Mouse (Mus musculus): Measurements from ENCODE around the gene Cracr2b. TPM values are rescaled to one million over a fixed set of nuclear protein-coding genes. Genes with fewer than 3 reads are reported as not detected.

The Cracr2b gene
- polyA plus RNA-seq, 1 experiment from 2014 or later, result 26.9 TPM

DNA sequence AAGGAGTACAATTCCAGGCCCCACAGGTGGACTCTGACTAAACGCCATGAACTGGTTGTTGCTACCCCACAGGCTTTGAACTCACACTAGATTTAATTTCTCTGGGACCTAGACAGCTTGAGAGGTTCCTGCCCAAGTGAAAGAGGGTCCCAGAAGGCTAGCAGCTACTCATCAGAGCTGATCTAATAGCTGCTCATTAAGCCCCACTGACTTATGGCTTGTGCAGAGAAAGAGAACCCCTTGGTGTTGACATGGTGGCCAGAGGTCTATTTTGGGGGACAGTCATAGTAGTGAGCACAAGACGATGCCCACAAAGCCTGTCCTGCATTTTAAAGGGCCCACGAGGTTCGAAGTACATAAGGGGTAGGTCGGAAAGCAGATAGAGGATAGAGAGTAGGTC, 13.3 kb downstream of the Cracr2b start:
- Histone ChIP-seq H3K4me3 (replicated peaks) (peak overlapping the region; percentile 76), H3K4me1 (peaks cover 56% of the 10 kb centered on the region), H3K9ac (peak overlapping the region; percentile 71), H3K27me3 (no peaks in the 10 kb centered on the region), H3K4me2 (replicated peaks) (peak overlapping the region; percentile 90), H3K27ac (replicated peaks) (no peak overlapping the region), H3K9me3 (replicated peaks) (no peaks in the 10 kb centered on the region), H3K36me3 (peaks cover 33% of the 10 kb centered on the region)
- WGBS, result 6% methylated on average over 5 of the region's 5 CpGs
- ATAC-seq (ENCODE audit: insufficient number of reproducible peaks, low FRiP score, low TSS enrichment, low read depth), result no peak

DNA sequence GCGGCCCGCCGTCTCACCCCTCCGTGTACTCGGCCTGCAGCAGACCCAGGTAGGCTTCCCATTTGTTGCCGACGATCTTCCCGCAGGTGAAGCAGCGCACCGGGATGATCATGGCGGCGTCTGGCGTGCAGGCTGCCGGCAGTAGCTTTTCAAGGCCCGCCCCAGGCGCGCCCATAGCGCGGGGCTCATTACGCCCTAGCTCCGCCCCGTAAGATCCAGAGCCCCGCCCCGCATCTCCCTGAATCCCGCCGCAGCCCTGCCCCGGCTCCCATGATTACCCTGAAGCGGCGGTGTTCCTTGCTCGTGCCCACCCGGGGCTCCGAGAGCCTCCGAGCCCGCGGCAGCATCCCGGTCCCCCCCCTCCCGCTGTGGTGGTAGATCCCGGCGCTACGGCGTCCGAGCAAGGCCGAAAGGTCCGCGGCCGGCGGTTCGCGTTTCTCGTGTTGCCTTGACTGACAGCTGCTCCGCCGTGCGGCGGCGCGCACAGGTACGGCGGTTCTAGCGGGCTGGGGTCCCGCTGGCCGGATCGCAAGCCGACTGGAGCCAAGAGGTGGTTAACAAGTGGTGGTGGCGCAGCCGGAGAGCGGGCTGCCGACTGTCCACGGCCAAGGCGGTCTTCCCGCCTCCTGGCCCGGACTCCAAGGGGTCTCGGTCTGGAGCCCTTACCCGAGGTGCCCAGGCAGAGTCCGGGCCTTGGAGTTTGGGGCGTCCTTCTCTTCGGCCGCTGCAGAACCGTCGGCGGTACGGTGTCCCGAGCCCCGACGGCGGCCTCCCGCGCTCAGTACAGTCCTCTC, 14.3 kb downstream of the Cracr2b start, which contains the start of the genes Polr2l and Tspan4:
Gene Polr2l (minus strand): TSS at position 122 of the 794 bp plus-strand sequence.
Gene Tspan4 (plus strand): TSS at position 230 of the 794 bp plus-strand sequence.
- Histone ChIP-seq H3K9me3 (replicated peaks) (no peaks in the 10 kb centered on the region), H3K9ac (peak within 1 kb of the TSS; percentile 71), H3K4me1 (peaks cover 45% of the 10 kb centered on the region), H3K36me3 (peaks cover 25% of the 10 kb centered on the region), H3K4me2 (replicated peaks) (peak within 1 kb of the TSS; percentile 90), H3K27me3 (no peaks in the 10 kb centered on the region), H3K27ac (replicated peaks) (peak within 1 kb of the TSS; percentile 92), H3K4me3 (replicated peaks) (peak within 1 kb of the TSS; percentile 76)
- WGBS, result under 1% methylated on average over 82 of the region's 87 CpGs
- peak; percentile 61 for ATAC-seq (ENCODE audit: insufficient number of reproducible peaks, low FRiP score, low TSS enrichment, low read depth)

DNA sequence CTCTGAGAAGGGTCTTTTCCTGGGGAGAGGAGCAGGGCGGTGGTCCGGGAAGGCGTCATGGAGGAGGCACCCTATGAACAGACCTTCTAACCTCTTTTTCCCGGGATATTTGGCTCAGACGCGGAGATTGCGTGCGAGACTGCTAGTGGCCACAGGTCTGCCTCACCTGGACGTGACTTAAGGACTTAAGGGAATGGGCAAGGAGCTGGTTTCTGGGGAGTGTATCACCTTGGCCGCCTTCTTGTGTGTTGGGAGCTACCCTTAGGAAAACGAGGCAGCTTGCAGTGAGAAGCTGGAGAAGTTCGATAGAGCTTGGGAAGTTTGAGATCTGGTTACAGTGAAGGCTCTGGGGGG, 14.9 kb downstream of the Cracr2b start:
- H3K9me3 ChIP-seq (replicated peaks), result no peaks in the 10 kb centered on the region
- peak overlapping the region; percentile 71 for H3K9ac ChIP-seq
- H3K27me3 ChIP-seq, result peaks cover under 1% of the 10 kb centered on the region; the same call in 1 of the 2 replicates
- WGBS, result under 1% methylated on average over 12 of the region's 12 CpGs
- H3K4me3 ChIP-seq (replicated peaks), result peak overlapping the region; percentile 76
- H3K4me2 ChIP-seq (replicated peaks), result peak overlapping the region; percentile 90
- ATAC-seq (ENCODE audit: insufficient number of reproducible peaks, low FRiP score, low TSS enrichment, low read depth), result no peak
- peak overlapping the region; percentile 92 for H3K27ac ChIP-seq (replicated peaks)
- H3K4me1 ChIP-seq, result peaks cover 46% of the 10 kb centered on the region
- H3K36me3 ChIP-seq, result peaks cover 19% of the 10 kb centered on the region

DNA sequence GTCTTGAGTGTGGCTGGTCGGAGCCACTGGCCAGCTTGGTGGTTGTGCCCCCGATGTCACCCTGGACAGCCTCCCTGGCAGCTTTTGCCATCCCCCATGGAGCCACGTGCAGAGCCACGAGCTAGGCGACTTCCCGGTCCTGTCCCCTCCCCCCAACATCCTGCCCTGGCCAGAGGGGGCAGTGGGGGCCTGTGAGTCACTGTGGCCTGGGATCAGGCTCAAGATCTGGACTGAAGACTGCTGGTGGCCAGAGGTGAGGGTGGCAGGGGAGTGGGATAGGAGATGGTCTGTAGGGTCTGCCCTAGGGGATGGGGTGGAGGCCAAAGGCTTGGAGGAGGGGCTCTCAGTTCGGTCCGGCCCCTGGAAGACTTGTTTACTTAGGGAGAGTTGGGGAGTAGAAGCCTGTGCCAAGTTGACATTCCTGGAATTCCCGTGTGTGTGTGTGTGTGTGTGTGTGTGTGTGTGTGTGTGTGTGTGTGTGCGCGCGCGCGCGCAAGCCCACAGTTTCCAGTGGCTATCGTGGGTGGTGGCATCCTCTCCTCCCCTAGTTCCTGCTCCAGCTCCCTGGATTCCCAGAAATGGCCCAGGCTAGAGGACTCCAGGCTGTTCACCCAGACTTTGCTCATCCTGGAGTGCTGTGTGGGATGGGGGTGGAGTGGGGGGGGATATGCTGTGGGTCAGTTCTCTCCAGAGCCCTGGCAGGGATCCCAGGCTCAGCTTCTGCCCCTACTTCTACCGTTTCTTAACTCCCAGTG, 15.5 kb downstream of the Cracr2b start:
- H3K27me3 ChIP-seq, result peaks cover 6% of the 10 kb centered on the region; the same call in 1 of the 2 replicates
- peaks cover 52% of the 10 kb centered on the region for H3K4me1 ChIP-seq
- peaks cover 13% of the 10 kb centered on the region for H3K36me3 ChIP-seq
- H3K4me2 ChIP-seq (replicated peaks), result peak overlapping the region; percentile 90
- H3K9me3 ChIP-seq (replicated peaks), result no peaks in the 10 kb centered on the region
- H3K27ac ChIP-seq (replicated peaks), result peak overlapping the region; percentile 92
- peak; percentile 67 for ATAC-seq (ENCODE audit: insufficient number of reproducible peaks, low FRiP score, low TSS enrichment, low read depth)
- H3K9ac ChIP-seq, result peak overlapping the region; percentile 71
- WGBS, result 1% methylated on average over 17 of the region's 17 CpGs
- H3K4me3 ChIP-seq (replicated peaks), result peak overlapping the region; percentile 76

DNA sequence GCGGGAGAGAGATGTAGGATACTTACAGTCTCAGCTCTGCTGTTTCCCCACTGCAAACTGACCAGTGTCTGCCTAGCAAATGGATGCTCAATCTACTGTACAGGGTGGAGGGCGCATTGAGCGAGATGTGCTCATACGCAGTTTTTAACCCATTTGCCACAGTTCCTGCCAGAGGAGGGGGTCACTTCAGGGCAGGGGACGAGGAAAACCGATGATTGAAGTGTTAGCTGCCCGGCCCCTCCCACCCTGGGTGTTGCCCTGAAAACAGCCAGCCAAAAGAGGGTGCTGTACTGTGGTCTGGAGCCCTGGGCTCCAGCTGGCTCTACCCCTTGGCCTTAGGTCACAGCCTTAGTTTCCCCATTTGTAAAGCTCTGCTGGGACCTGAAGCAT, 16.1 kb downstream of the Cracr2b start:
- peak overlapping the region; percentile 90 for H3K4me2 ChIP-seq (replicated peaks)
- 6% methylated on average over 7 of the region's 7 CpGs for WGBS

DNA sequence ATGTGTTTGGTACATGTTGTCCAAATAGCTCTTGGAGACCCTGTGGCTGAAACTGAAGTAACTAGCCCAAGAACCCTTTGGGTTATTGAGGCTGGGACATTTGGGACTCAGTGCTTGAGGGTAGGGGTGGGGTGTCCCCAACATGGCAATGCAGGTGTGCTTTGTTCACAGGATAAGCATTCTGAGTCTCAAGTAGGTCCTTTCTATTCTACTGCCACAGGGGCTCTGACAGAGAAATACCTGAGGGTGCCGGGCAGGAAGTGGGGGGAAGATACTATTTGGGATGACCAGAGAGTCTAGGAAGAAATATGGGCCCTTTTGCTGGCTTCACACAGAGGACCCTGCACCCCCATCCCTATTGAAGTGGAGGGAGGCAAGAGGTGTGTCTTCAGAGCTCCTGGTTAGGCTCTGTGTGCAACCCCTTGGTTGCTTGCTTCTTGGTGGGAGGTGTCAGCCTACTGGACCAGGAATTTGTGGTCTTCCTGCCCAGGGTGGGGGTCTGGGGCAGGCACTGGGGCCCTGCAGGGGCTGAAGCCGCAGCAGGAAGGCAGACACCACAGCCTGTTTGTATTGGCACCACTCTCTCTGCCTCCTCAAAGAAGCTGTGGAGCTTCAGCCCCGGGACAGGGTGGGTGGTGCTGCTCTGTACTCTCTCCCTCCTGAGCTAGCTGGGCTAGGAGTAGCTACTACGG, 16.8 kb downstream of the Cracr2b start:
- Histone ChIP-seq H3K9ac (no peak overlapping the region), H3K4me2 (replicated peaks) (peak overlapping the region; percentile 90), H3K4me3 (replicated peaks) (no peak overlapping the region), H3K27me3 (peaks cover 20% of the 10 kb centered on the region), H3K9me3 (replicated peaks) (no peaks in the 10 kb centered on the region), H3K4me1 (peaks cover 66% of the 10 kb centered on the region), H3K36me3 (peaks cover 2% of the 10 kb centered on the region; the same call in 1 of the 2 replicates), H3K27ac (replicated peaks) (peak overlapping the region; percentile 92)
- 44% methylated on average over 4 of the region's 4 CpGs for WGBS
- no peak; the same call in 1 of the 2 replicates for ATAC-seq (ENCODE audit: insufficient number of reproducible peaks, low FRiP score, low TSS enrichment, low read depth)

More for the DNA sequence above, 16.1 kb downstream of the Cracr2b start:
- ATAC-seq (ENCODE audit: insufficient number of reproducible peaks, low FRiP score, low TSS enrichment, low read depth), result no peak
- Histone ChIP-seq H3K36me3 (peaks cover 9% of the 10 kb centered on the region), H3K9me3 (replicated peaks) (no peaks in the 10 kb centered on the region), H3K27ac (replicated peaks) (peak overlapping the region; percentile 92), H3K4me3 (replicated peaks) (peak overlapping the region; percentile 76), H3K27me3 (peaks cover 12% of the 10 kb centered on the region), H3K9ac (no peak overlapping the region), H3K4me1 (peaks cover 58% of the 10 kb centered on the region)

DNA sequence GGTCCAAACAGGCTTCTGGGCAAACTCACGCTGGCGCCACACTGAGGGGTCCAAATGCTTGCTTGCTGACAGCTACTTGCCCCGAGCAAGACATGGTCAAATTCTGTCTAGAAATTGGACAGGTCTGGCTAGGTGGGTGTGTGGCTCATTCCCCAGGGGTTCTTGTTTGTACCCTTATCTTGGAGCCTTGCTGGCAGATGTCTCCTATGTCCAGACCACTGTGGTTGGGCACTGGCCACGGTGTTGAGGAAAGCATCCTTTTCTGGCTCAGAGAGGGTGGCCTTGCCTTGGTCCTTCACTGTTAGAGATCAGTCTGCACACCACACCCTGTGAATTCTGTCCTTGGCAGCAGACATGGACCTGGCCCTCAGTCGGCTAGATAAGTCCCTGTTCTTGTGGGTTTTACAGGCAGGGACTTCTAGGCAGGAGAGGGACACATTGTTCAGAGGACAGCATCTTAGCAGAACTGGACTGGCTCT, 17.4 kb downstream of the Cracr2b start:
- Histone ChIP-seq H3K27me3 (peaks cover 24% of the 10 kb centered on the region), H3K9ac (no peak overlapping the region), H3K27ac (replicated peaks) (peak overlapping the region; percentile 92)

DNA sequence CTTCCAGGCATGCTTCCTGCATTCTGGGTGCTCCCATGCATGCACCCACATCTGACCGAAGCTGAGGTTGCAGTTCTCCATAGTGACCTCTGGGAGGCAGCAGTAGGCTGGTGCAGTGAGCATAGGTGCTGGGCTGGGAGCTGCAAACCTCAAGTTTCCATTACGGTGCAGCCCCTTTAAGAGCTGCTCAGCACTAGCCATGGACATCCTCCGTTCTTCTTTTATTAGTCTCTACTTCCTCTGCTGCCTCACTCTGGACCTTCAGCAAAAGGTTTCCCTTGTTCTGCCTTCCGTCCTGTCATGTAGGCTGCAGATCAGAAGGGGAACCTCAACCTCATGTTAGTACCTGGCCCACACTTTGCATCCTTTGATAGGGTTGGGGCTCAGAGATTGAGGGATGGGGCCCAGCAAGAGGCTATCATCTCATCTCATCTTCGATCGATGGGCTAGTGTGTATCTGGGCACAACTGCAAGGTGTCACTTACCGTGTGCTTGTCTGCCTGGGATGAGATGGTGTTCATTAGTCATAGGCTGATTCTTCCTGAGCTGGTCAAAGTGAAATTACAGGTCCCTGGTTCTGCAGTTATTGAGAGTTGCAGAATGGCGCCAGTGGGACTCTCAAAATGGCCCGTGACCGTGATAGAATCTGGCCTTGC, 20.1 kb downstream of the Cracr2b start:
- Histone ChIP-seq H3K27ac (replicated peaks) (no peak overlapping the region), H3K9me3 (replicated peaks) (no peaks in the 10 kb centered on the region), H3K4me1 (peaks cover 53% of the 10 kb centered on the region), H3K4me3 (replicated peaks) (peak overlapping the region; percentile 48), H3K27me3 (peaks cover 25% of the 10 kb centered on the region), H3K9ac (no peak overlapping the region), H3K4me2 (replicated peaks) (peak overlapping the region; percentile 91), H3K36me3 (no peaks in the 10 kb centered on the region)
- WGBS, result 9% methylated on average over 10 of the region's 10 CpGs
- peak; percentile 12; the same call in 1 of the 2 replicates for ATAC-seq (ENCODE audit: insufficient number of reproducible peaks, low FRiP score, low TSS enrichment, low read depth)

More for the DNA sequence above, 17.4 kb downstream of the Cracr2b start:
- ATAC-seq (ENCODE audit: insufficient number of reproducible peaks, low FRiP score, low TSS enrichment, low read depth), result no peak
- Histone ChIP-seq H3K4me2 (replicated peaks) (peak overlapping the region; percentile 90; the same call in 1 of the 2 replicates), H3K9me3 (replicated peaks) (no peaks in the 10 kb centered on the region), H3K4me3 (replicated peaks) (no peak overlapping the region), H3K36me3 (no peaks in the 10 kb centered on the region), H3K4me1 (peaks cover 71% of the 10 kb centered on the region)
- 68% methylated on average over 5 of the region's 5 CpGs for WGBS

DNA sequence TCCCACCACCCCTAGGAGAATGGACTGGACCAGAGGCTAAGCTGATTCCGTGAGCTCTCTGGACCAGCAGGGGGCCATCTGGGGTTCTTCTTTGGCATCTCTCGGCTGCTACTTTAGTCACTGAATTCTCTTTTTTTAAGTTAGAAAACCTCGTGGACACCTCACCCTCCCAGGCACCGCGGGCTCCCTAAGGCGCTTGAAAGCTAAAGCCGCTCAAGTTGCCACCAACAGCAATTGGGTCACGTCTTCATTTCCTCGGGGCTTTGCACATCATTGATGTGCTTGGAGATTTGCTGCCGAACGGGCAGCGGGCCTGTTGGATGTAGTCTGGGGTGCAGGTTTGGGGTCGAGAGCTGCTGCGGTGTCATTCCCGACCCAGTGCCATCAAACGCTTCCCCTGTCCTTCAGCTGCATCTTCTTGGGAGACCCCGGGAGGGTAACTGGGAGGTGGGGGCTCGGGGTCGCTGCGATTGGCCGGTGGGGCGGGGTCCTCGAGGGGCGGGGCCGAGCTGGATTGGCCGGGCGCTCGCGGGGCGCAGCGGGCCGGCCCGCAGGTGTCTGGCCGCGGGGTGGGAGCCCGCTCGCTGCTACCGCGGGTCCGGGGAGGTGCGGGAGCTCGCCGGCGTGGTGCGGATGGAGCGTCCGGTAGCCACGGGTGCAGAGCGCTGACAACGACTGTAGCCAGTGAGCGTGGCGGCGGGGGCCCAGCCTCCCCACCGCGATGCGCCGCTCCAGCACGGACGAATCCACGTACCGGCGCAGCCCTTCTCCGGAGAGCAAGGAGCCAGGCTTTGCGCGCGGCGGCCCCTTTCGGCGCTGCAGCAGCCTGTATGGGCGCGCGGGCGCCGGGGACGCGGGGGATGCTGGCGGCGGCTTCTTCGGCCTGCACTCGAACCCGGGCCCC, 20.9 kb downstream of the Cracr2b start:
- ATAC-seq (ENCODE audit: insufficient number of reproducible peaks, low FRiP score, low TSS enrichment, low read depth), result no peak
- under 1% methylated on average over 81 of the region's 81 CpGs for WGBS
- no peak overlapping the region for H3K27ac ChIP-seq (replicated peaks)

More for the DNA sequence above, 20.9 kb downstream of the Cracr2b start:
- H3K36me3 ChIP-seq, result no peaks in the 10 kb centered on the region
- H3K4me2 ChIP-seq (replicated peaks), result peak overlapping the region; percentile 91
- no peaks in the 10 kb centered on the region for H3K9me3 ChIP-seq (replicated peaks)
- H3K9ac ChIP-seq, result 0 out of 2 replicates have a peak overlapping the region, but pooled peaks have one; percentile 16
- peaks cover 25% of the 10 kb centered on the region for H3K27me3 ChIP-seq
- peaks cover 45% of the 10 kb centered on the region for H3K4me1 ChIP-seq
- peak overlapping the region; percentile 48 for H3K4me3 ChIP-seq (replicated peaks)
